Mouse (Mus musculus) lung, postnatal 14 days (tissue): ENCODE data around the gene Sgms1.

Source experiments
- DNase-seq: peaks from one replicate; pipeline ENCODE4 v3.0.0; 2021

Sgms1 gene

GRCm38 (mm10) chr19:32291130-32291529 lies 98.4 kb downstream of the Sgms1 start:
- DNase-seq = no peak

- DNase-seq = no peak
Observed at GRCm38 (mm10) chr19:32288895-32289294, 100.6 kb downstream of the Sgms1 start.

- DNase-seq = no peak
Observed at GRCm38 (mm10) chr19:32287839-32288238, 101.7 kb downstream of the Sgms1 start.

- DNase-seq = no peak
Observed at GRCm38 (mm10) chr19:32285455-32285831, 104.1 kb downstream of the Sgms1 start.

GRCm38 (mm10) chr19:32284681-32285454 lies 104.6 kb downstream of the Sgms1 start:
- DNase-seq = no peak

GRCm38 (mm10) chr19:32281917-32282316 lies 107.6 kb downstream of the Sgms1 start:
- no peak for DNase-seq

GRCm38 (mm10) chr19:32280380-32280779 lies 109.1 kb downstream of the Sgms1 start:
- DNase-seq = no peak

- no peak for DNase-seq
Observed at GRCm38 (mm10) chr19:32279400-32279799, 110.1 kb downstream of the Sgms1 start.

- no peak for DNase-seq
Observed at GRCm38 (mm10) chr19:32277869-32278268, 111.6 kb downstream of the Sgms1 start.

- DNase-seq = no peak
Observed at GRCm38 (mm10) chr19:32277287-32277686, 112.2 kb downstream of the Sgms1 start.

GRCm38 (mm10) chr19:32276817-32277216 lies 112.7 kb downstream of the Sgms1 start:
- DNase-seq = no peak

GRCm38 (mm10) chr19:32276263-32276662 lies 113.3 kb downstream of the Sgms1 start:
- DNase-seq = no peak

GRCm38 (mm10) chr19:32275068-32275925 lies 114.2 kb downstream of the Sgms1 start:
- DNase-seq = no peak

- DNase-seq = no peak
Observed at GRCm38 (mm10) chr19:32274145-32274544, 115.4 kb downstream of the Sgms1 start.

- no peak for DNase-seq
Observed at GRCm38 (mm10) chr19:32273714-32274113, 115.8 kb downstream of the Sgms1 start.

GRCm38 (mm10) chr19:32272475-32273260 lies 116.8 kb downstream of the Sgms1 start:
- DNase-seq = no peak

- DNase-seq = no peak
Observed at GRCm38 (mm10) chr19:32271455-32272200, 117.9 kb downstream of the Sgms1 start.

- DNase-seq = no peak
Observed at GRCm38 (mm10) chr19:32269844-32270176, 119.7 kb downstream of the Sgms1 start.

- DNase-seq = no peak
Observed at GRCm38 (mm10) chr19:32269141-32269843, 120.2 kb downstream of the Sgms1 start.

GRCm38 (mm10) chr19:32268562-32268961 lies 121.0 kb downstream of the Sgms1 start:
- DNase-seq = no peak

GRCm38 (mm10) chr19:32266385-32267252 lies 122.9 kb downstream of the Sgms1 start:
- no peak for DNase-seq
